Mouse (Mus musculus): ENCODE measurements around the gene H2-K1.

- no peak for TF ChIP-seq POLR2A (IDR thresholded peaks at IDR 0.05; ENCODE audit: control insufficient read depth, low read depth, low read length)
- no peak for TF ChIP-seq CTCF (IDR thresholded peaks at IDR 0.05; ENCODE audit: control insufficient read depth, insufficient read depth, insufficient replicate concordance, low read depth, low read length)
Measured at GRCm38 (mm10) chr17:34033441-34033840, 33.3 kb upstream of the H2-K1 start.
